Mouse (Mus musculus) hematopoietic multipotent progenitor cell, adult 10-12 weeks (in vitro differentiated cells): Measurements from ENCODE around the gene Mki67. TPM values are rescaled to one million over a fixed set of nuclear protein-coding genes. Genes with fewer than 3 reads are reported as not detected.

Experiments
- polyA plus RNA-seq: library from polyadenylated mRNA; stranded (reverse); fragments of >175 nt; gene quantifications from 2 replicates; pipeline ENCODE4 v1.2.3, GENCODE M21; 2012; ENCODE audit warnings: low replicate concordance

The Mki67 gene
- polyA plus RNA-seq: 3.2 and 14.3 TPM in 2 replicates

GRCm38 (mm10) chr7:135715642-135716444, at the start of gene Mki67:
Mki67 (minus strand) TSS chr7:135716361.

Other genes starting within 250 kb of the Mki67 start
- gene Clrn3, start 187.7 kb downstream of the Mki67 start, polyA plus RNA-seq: not detected in 2 replicates
- 6.9 and 7.5 TPM in 2 replicates for gene Ptpre, start 178.9 kb downstream of the Mki67 start, polyA plus RNA-seq